Mouse (Mus musculus) embryonic facial prominence, embryonic 12.5 days (tissue): ENCODE results near the gene Wars. TPM values are rescaled to one million over a fixed set of nuclear protein-coding genes. Genes with fewer than 3 reads are reported as not detected.

Experiments used
- ATAC-seq: fragments of 200-750 bp; cut with Nextera tagmentation; 2 replicates; pipeline ENCODE4 v1.8.0; 2017; ENCODE audit not compliant: insufficient number of reproducible peaks, insufficient read depth, low FRiP score, low TSS enrichment
- H3K27ac ChIP-seq: fragments of 300-500 bp; sonication (generic); 2 replicates; pipeline ENCODE4 v1.5.1; 2016; ENCODE audit warnings: mild to moderate bottlenecking
- H3K27me3 ChIP-seq: fragments of 300-500 bp; sonication (generic); 2 replicates; pipeline ENCODE4 v1.6.1; 2016; ENCODE audit warnings: mild to moderate bottlenecking, moderate library complexity
- H3K36me3 ChIP-seq: fragments of 300-500 bp; sonication (generic); 2 replicates; pipeline ENCODE4 v1.6.1; 2016; ENCODE audit warnings: mild to moderate bottlenecking
- H3K4me1 ChIP-seq: fragments of 300-500 bp; sonication (generic); 2 replicates; pipeline ENCODE4 v1.6.1; 2016
- H3K4me2 ChIP-seq: fragments of 300-500 bp; sonication (generic); replicated peaks from 2 replicates; pipeline ENCODE4 v1.6.1; 2016; ENCODE audit warnings: mild to moderate bottlenecking, moderate library complexity
- H3K4me3 ChIP-seq: fragments of 300-500 bp; sonication (generic); 2 replicates; pipeline ENCODE4 v1.5.1; 2016; ENCODE audit warnings: mild to moderate bottlenecking
- H3K9ac ChIP-seq: fragments of 300-500 bp; sonication (generic); 2 replicates; pipeline ENCODE4 v1.6.1; 2016; ENCODE audit warnings: mild to moderate bottlenecking, moderate library complexity
- H3K9me3 ChIP-seq: fragments of 300-500 bp; sonication (generic); 2 replicates; pipeline ENCODE4 v1.6.1; 2016; ENCODE audit warnings: mild to moderate bottlenecking, moderate library complexity
- WGBS: fragments of 180-500 bp; shearing (Covaris S2); methylation state at CpG from one replicate; pipeline ENCODE4 v1.1.7; 2016; 5-methylcytosine and 5-hydroxymethylcytosine counted together
- polyA plus RNA-seq: library from polyadenylated mRNA; unstranded; fragments of >200 nt; fragmentation: Nextera tagmentation; extraction: Ambion mirVana; gene quantifications from 2 replicates; pipeline ENCODE4 v1.2.1, GENCODE M21; 2016

Wars gene
- polyA plus RNA-seq, 1 experiment from 2014 or later, result 97.5 TPM

GRCm38 (mm10) chr12:108834337-108834736, 59.6 kb downstream of the Wars start:
- Histone ChIP-seq H3K4me2 (peak overlapping the region; percentile 96), H3K9me3 (no peaks in the 10 kb centered on the region), H3K36me3 (peaks cover 9% of the 10 kb centered on the region; the same call in 1 of the 2 replicates), H3K27me3 (no peaks in the 10 kb centered on the region), H3K27ac (no peak overlapping the region), H3K4me3 (peak overlapping the region; percentile 71; the same call in 1 of the 2 replicates), H3K4me1 (peaks cover 34% of the 10 kb centered on the region), H3K9ac (0 out of 2 replicates have a peak overlapping the region, but pooled peaks have one; percentile 76)
- 80% methylated on average over 3 of the region's 3 CpGs for WGBS
- no peak for ATAC-seq

- ATAC-seq, result no peak
- Histone ChIP-seq H3K9me3 (no peaks in the 10 kb centered on the region), H3K27me3 (no peaks in the 10 kb centered on the region), H3K36me3 (peaks cover 3% of the 10 kb centered on the region; the same call in 1 of the 2 replicates), H3K27ac (no peak overlapping the region), H3K4me2 (no peak overlapping the region), H3K9ac (no peak overlapping the region), H3K4me1 (peaks cover 27% of the 10 kb centered on the region), H3K4me3 (no peak overlapping the region)
- WGBS, result 84% methylated on average over 3 of the region's 3 CpGs
These were observed 60.6 kb downstream of the Wars start for GRCm38 (mm10) chr12:108833408-108833807.

- Histone ChIP-seq H3K27me3 (no peaks in the 10 kb centered on the region), H3K9ac (no peak overlapping the region), H3K36me3 (0 out of 2 replicates have a peak, but pooled peaks cover 6% of the 10 kb centered on the region), H3K27ac (no peak overlapping the region), H3K9me3 (no peaks in the 10 kb centered on the region), H3K4me2 (no peak overlapping the region), H3K4me3 (no peak overlapping the region), H3K4me1 (peaks cover 21% of the 10 kb centered on the region)
- ATAC-seq, result no peak
- 89% methylated on average over 8 of the region's 8 CpGs for WGBS
These were observed 61.1 kb downstream of the Wars start for GRCm38 (mm10) chr12:108832851-108833250.

GRCm38 (mm10) chr12:108831966-108832643, 61.9 kb downstream of the Wars start:
- ATAC-seq, result no peak
- H3K27ac ChIP-seq, result no peak overlapping the region
- no peaks in the 10 kb centered on the region for H3K27me3 ChIP-seq
- no peak overlapping the region for H3K4me2 ChIP-seq
- no peak overlapping the region for H3K9ac ChIP-seq
- H3K9me3 ChIP-seq, result no peaks in the 10 kb centered on the region
- WGBS, result 66% methylated on average over 9 of the region's 9 CpGs
- no peak overlapping the region for H3K4me3 ChIP-seq
- H3K36me3 ChIP-seq, result peaks cover 11% of the 10 kb centered on the region
- peaks cover 14% of the 10 kb centered on the region for H3K4me1 ChIP-seq

- WGBS, result 86% methylated on average over 6 of the region's 6 CpGs
- ATAC-seq, result no peak
- Histone ChIP-seq H3K4me1 (peaks cover 10% of the 10 kb centered on the region), H3K36me3 (peaks cover 20% of the 10 kb centered on the region), H3K27me3 (no peaks in the 10 kb centered on the region), H3K9me3 (no peaks in the 10 kb centered on the region), H3K4me3 (no peak overlapping the region), H3K27ac (no peak overlapping the region), H3K9ac (no peak overlapping the region), H3K4me2 (no peak overlapping the region)
These were observed 63.6 kb downstream of the Wars start for GRCm38 (mm10) chr12:108830358-108830757.

- no peaks in the 10 kb centered on the region for H3K27me3 ChIP-seq
- no peak for ATAC-seq
- H3K36me3 ChIP-seq, result peaks cover 20% of the 10 kb centered on the region
- 70% methylated on average over 5 of the region's 5 CpGs for WGBS
- peaks cover 5% of the 10 kb centered on the region for H3K4me1 ChIP-seq
- no peak overlapping the region for H3K9ac ChIP-seq
- no peak overlapping the region for H3K4me3 ChIP-seq
- H3K27ac ChIP-seq, result no peak overlapping the region
- no peak overlapping the region for H3K4me2 ChIP-seq
- no peaks in the 10 kb centered on the region for H3K9me3 ChIP-seq
These were observed 64.3 kb downstream of the Wars start for GRCm38 (mm10) chr12:108829636-108830035.

- Histone ChIP-seq H3K4me1 (no peaks in the 10 kb centered on the region), H3K9me3 (no peaks in the 10 kb centered on the region), H3K9ac (no peak overlapping the region), H3K4me2 (no peak overlapping the region), H3K27me3 (no peaks in the 10 kb centered on the region), H3K27ac (no peak overlapping the region), H3K36me3 (peaks cover 20% of the 10 kb centered on the region), H3K4me3 (no peak overlapping the region)
- ATAC-seq, result no peak
- 98% methylated on average over 6 of the region's 6 CpGs for WGBS
These were observed 66.3 kb downstream of the Wars start for GRCm38 (mm10) chr12:108827641-108828040.

GRCm38 (mm10) chr12:108826958-108827535, 66.9 kb downstream of the Wars start:
- H3K4me3 ChIP-seq, result no peak overlapping the region
- H3K9ac ChIP-seq, result no peak overlapping the region
- peaks cover 20% of the 10 kb centered on the region for H3K36me3 ChIP-seq
- ATAC-seq, result no peak
- H3K4me2 ChIP-seq, result no peak overlapping the region
- no peaks in the 10 kb centered on the region for H3K9me3 ChIP-seq
- 95% methylated on average over 28 of the region's 28 CpGs for WGBS
- no peaks in the 10 kb centered on the region for H3K27me3 ChIP-seq
- H3K4me1 ChIP-seq, result no peaks in the 10 kb centered on the region
- H3K27ac ChIP-seq, result no peak overlapping the region

- Histone ChIP-seq H3K27ac (no peak overlapping the region), H3K27me3 (no peaks in the 10 kb centered on the region), H3K36me3 (peaks cover 20% of the 10 kb centered on the region), H3K4me1 (no peaks in the 10 kb centered on the region), H3K9ac (no peak overlapping the region), H3K4me3 (no peak overlapping the region), H3K4me2 (no peak overlapping the region), H3K9me3 (no peaks in the 10 kb centered on the region)
- no peak for ATAC-seq
- WGBS, result 95% methylated on average over 19 of the region's 19 CpGs
These were observed 67.6 kb downstream of the Wars start for GRCm38 (mm10) chr12:108826282-108826957.

- WGBS, result 92% methylated on average over 13 of the region's 13 CpGs
- peaks cover 20% of the 10 kb centered on the region for H3K36me3 ChIP-seq
- no peak for ATAC-seq
- no peak overlapping the region for H3K4me3 ChIP-seq
- H3K4me1 ChIP-seq, result no peaks in the 10 kb centered on the region
- H3K4me2 ChIP-seq, result no peak overlapping the region
- H3K9me3 ChIP-seq, result no peaks in the 10 kb centered on the region
- H3K9ac ChIP-seq, result no peak overlapping the region
- no peak overlapping the region for H3K27ac ChIP-seq
- no peaks in the 10 kb centered on the region for H3K27me3 ChIP-seq
These were observed 68.3 kb downstream of the Wars start for GRCm38 (mm10) chr12:108825561-108826224.

- Histone ChIP-seq H3K9ac (no peak overlapping the region), H3K36me3 (peaks cover 20% of the 10 kb centered on the region), H3K27ac (no peak overlapping the region), H3K4me1 (no peaks in the 10 kb centered on the region), H3K9me3 (no peaks in the 10 kb centered on the region), H3K4me3 (no peak overlapping the region), H3K4me2 (no peak overlapping the region), H3K27me3 (no peaks in the 10 kb centered on the region)
- no peak for ATAC-seq
- WGBS, result 90% methylated on average over 15 of the region's 15 CpGs
These were observed 69.6 kb downstream of the Wars start for GRCm38 (mm10) chr12:108824225-108824874.
